Mouse (Mus musculus) right cerebral cortex, postnatal 4 days (tissue): Measurements from ENCODE around the gene Cinp.

Experiments used
- DNase-seq: peaks from one replicate; pipeline ENCODE4 v3.0.0-alpha.2; 2022

Gene Cinp

DNA sequence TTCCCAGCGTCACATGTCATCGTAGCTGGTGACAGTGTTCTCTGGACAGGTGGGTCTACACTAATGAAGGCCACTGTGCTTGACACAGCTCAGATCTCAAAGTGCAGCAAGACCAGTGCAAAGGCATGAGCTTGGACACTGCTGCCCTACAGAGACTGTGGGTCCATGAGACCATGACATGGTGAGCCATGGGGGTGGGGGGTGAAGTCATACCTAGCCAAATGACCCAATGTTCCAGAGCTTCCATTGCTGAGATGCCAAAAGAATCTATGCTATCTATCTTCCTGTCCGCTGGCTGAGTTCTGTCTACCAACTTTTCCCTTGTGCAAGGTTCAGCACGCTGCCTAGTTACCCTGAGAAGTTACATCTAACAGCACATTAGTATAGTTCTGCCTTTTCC, 60.0 kb downstream of the Cinp start:
- DNase-seq: no peak
